Mouse (Mus musculus) liver, postnatal 0 days (tissue): ENCODE measurements around the gene Capn5. TPM values are rescaled to one million over a fixed set of nuclear protein-coding genes. Genes with fewer than 3 reads are reported as not detected.

Source experiments
- ATAC-seq: fragments of 200-750 bp; cut with Nextera tagmentation; 2 replicates; pipeline ENCODE4 v1.8.0; 2017; ENCODE audit warnings: mild to moderate bottlenecking, moderate library complexity
- DNase-seq: peaks from one replicate; pipeline ENCODE4 v3.0.0-alpha.2; 2016
- H3K27ac ChIP-seq: fragments of 300-500 bp; sonication (generic); 2 replicates; pipeline ENCODE4 v1.5.1; 2014; ENCODE audit warnings: antibody characterized with exemption, moderate library complexity, mild to moderate bottlenecking, low read depth
- H3K27me3 ChIP-seq: fragments of 300-500 bp; sonication (generic); 2 replicates; pipeline ENCODE4 v1.6.1; 2014; ENCODE audit warnings: low read length, control low read depth, mixed read lengths; ENCODE audit not compliant: insufficient read depth
- H3K36me3 ChIP-seq: fragments of 300-500 bp; sonication (generic); replicated peaks from 2 replicates; pipeline ENCODE4 v1.6.1; 2014; ENCODE audit warnings: mild to moderate bottlenecking, control low read depth, low read length, moderate library complexity, mixed read lengths; ENCODE audit not compliant: insufficient read depth
- H3K4me1 ChIP-seq: fragments of 300-500 bp; sonication (generic); 2 replicates; pipeline ENCODE4 v1.6.1; 2014; ENCODE audit warnings: antibody characterized with exemption, mild to moderate bottlenecking, control low read depth; ENCODE audit not compliant: insufficient read depth
- H3K4me2 ChIP-seq: fragments of 300-500 bp; sonication (generic); 2 replicates; pipeline ENCODE4 v1.6.1; 2014; ENCODE audit warnings: low read depth, mild to moderate bottlenecking, low read length, moderate library complexity, mixed read lengths
- H3K4me3 ChIP-seq: fragments of 300-500 bp; sonication (generic); 2 replicates; pipeline ENCODE4 v1.5.1; 2014; ENCODE audit warnings: low read depth, low read length
- H3K9ac ChIP-seq: fragments of 300-500 bp; sonication (generic); replicated peaks from 2 replicates; pipeline ENCODE4 v1.6.1; 2014; ENCODE audit warnings: mild to moderate bottlenecking, moderate library complexity
- H3K9me3 ChIP-seq: fragments of 300-500 bp; sonication (generic); 2 replicates; pipeline ENCODE4 v1.6.1; 2016; ENCODE audit warnings: mild to moderate bottlenecking, control low read depth, low read length, mixed read lengths
- CTCF ChIP-seq: sonication (generic); IDR thresholded peaks from 2 replicates; pipeline ENCODE4 v1.5.1; 2016; ENCODE audit warnings: antibody characterized with exemption, low read depth
- EP300 ChIP-seq: IDR thresholded peaks from 2 replicates; pipeline ENCODE4 v1.6.1; 2016; ENCODE audit warnings: antibody characterized with exemption, low read depth, mild to moderate bottlenecking
- WGBS: fragments of 180-500 bp; shearing (Covaris S2); extraction: QIAGEN DNeasy Blood & Tissue Kit; methylation state at CpG from one replicate; pipeline ENCODE4 v1.1.7; 2014; ENCODE audit not compliant: insufficient replicate concordance; 5-methylcytosine and 5-hydroxymethylcytosine counted together
- polyA plus RNA-seq: library from polyadenylated mRNA; unstranded; fragments of >200 nt; fragmentation: Nextera tagmentation; extraction: Ambion mirVana; gene quantifications from 2 replicates; pipeline ENCODE4 v1.2.1, GENCODE M21; 2015

Gene Capn5
- polyA plus RNA-seq, 1 experiment from 2014 or later: 4.4 TPM

DNA sequence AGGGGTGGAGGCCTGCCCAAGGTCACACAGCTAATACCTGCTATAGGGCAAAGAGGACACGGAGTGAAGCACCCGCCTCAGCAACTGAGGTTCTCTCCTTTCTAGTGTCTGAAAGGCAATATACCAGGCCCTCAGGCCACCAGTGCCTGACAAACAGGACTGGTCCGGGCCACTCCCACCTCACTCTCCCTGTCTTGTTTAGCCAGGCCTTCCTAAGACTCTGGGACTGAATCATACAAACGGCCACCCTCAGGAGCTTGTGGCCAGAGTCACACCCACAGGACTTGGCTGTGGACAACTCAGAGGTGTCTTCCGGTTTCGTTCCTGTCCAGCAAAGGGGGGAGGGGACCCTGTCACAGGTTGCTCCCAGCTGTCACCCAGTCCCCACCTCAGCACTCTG is 15.8 kb downstream of the Capn5 start:
- no peak for TF ChIP-seq EP300
- TF ChIP-seq CTCF: no peak
- Histone ChIP-seq H3K9ac (peak overlapping the region; percentile 8; the same call in 1 of the 2 replicates), H3K36me3 (no peaks in the 10 kb centered on the region), H3K4me2 (no peak overlapping the region), H3K27me3 (no peaks in the 10 kb centered on the region), H3K27ac (no peak overlapping the region), H3K9me3 (no peaks in the 10 kb centered on the region), H3K4me1 (peaks cover 51% of the 10 kb centered on the region), H3K4me3 (no peak overlapping the region)
- DNase-seq: no peak
- no peak for ATAC-seq
- 64% methylated on average over 6 of the region's 6 CpGs for WGBS

DNA sequence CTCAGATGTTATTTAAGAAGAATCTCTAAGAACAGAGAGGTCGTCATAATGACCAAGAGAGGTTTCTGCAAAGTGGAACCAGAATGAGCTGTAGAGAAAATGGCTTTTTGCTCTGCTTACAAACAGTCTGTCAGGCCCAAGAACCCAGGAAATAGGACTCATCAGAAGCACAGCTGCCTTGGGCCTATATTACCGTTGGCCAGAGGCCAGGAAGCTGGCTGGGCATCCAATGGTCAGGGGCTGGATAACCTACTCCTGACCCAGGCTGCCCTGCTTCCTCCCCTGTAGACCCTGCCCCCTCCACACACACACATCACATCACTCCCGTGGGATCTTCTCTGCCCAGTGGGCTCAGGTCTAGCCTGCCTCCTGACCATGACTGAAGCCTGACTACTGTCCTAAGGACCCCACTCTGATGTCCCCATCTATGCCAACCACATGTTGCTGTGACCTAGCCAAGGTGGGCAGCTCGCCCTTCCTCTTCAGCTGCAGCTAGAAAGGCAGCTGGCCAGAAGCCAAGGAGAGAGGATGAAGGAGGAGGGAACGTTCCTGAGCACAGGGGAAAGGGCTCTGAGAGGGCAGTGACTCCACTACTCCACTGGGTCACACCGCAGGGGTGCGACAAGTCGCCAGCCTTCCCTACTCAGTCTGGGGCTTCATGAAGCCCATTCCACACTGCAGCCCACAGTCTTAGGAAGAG is 17.9 kb downstream of the Capn5 start:
- ATAC-seq: no peak
- TF ChIP-seq EP300: no peak
- TF ChIP-seq CTCF: no peak
- H3K9ac ChIP-seq: no peak overlapping the region
- no peak overlapping the region for H3K4me3 ChIP-seq
- H3K36me3 ChIP-seq: no peaks in the 10 kb centered on the region
- DNase-seq: no peak
- peaks cover 52% of the 10 kb centered on the region for H3K4me1 ChIP-seq
- no peaks in the 10 kb centered on the region for H3K27me3 ChIP-seq
- no peaks in the 10 kb centered on the region for H3K9me3 ChIP-seq
- H3K4me2 ChIP-seq: no peak overlapping the region
- 54% methylated on average over 8 of the region's 8 CpGs for WGBS
- peak overlapping the region; percentile 57; the same call in 1 of the 2 replicates for H3K27ac ChIP-seq

DNA sequence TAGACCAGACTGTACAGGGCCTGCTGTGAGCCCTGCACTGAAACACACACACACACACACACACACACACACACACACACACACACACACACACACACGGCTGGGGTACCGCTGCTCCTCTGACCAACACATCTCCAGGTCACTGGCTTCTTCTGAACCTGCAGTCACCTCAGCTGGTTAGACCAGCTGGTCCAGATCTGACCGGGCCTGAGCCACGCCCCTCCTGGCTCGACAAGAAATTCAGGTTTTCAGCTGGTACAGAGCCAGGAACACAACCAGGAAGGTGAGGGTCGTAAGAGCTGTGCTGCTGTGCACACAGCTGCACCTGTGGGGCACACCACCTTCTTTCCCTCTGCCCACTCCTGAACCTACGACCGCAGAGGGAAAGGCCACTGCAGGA is 19.6 kb downstream of the Capn5 start:
- TF ChIP-seq EP300 (no peak), CTCF (no peak)
- Histone ChIP-seq H3K4me2 (peak overlapping the region; percentile 39; the same call in 1 of the 2 replicates), H3K9ac (no peak overlapping the region), H3K27me3 (no peaks in the 10 kb centered on the region), H3K27ac (no peak overlapping the region; the same call in 1 of the 2 replicates), H3K9me3 (no peaks in the 10 kb centered on the region), H3K36me3 (no peaks in the 10 kb centered on the region), H3K4me1 (peaks cover 40% of the 10 kb centered on the region), H3K4me3 (peak overlapping the region; percentile 17)
- DNase-seq (no peak), ATAC-seq (no peak)
- WGBS: 54% methylated on average over 7 of the region's 8 CpGs

DNA sequence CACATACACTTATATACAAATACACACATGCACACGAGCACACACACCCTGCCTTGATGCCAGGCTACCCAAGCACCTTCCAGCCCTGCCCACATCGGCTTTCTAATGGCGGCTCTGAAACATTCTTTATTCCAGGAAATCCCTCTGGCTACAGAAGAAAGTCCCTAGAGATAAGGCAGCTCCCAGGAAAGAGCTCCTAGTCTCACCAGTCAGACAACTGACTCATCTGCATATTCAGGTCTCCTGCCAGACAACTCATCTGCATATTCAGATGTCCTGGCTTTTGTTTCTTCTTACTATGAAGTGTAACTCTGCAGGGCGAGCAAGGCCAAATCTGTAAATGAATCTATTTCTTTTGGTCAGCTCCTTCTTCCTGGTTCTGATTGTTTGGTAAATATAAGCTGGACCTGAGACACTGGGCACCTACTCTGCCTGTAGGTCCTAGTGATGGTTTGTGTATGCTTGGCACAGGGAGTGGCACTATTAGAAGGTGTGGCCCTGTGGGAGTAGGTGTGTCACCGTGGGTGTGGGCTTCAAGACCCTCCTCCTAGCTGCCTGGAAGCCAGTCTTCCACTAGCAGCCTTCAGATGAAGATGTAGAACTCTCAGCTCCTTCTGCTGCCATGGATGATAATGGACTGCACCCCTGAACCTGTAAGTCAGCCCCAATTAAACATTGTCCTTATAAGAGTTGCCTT is 20.3 kb downstream of the Capn5 start:
- no peaks in the 10 kb centered on the region for H3K9me3 ChIP-seq
- no peaks in the 10 kb centered on the region for H3K27me3 ChIP-seq
- H3K27ac ChIP-seq: no peak overlapping the region; the same call in 1 of the 2 replicates
- WGBS: 50% methylated on average over 5 of the region's 5 CpGs
- no peak for DNase-seq
- peaks cover 35% of the 10 kb centered on the region for H3K4me1 ChIP-seq
- peak overlapping the region; percentile 38 for H3K4me2 ChIP-seq
- peak overlapping the region; percentile 17 for H3K4me3 ChIP-seq
- TF ChIP-seq CTCF (no peak), EP300 (no peak)
- H3K36me3 ChIP-seq: no peaks in the 10 kb centered on the region
- ATAC-seq: no peak
- no peak overlapping the region for H3K9ac ChIP-seq

DNA sequence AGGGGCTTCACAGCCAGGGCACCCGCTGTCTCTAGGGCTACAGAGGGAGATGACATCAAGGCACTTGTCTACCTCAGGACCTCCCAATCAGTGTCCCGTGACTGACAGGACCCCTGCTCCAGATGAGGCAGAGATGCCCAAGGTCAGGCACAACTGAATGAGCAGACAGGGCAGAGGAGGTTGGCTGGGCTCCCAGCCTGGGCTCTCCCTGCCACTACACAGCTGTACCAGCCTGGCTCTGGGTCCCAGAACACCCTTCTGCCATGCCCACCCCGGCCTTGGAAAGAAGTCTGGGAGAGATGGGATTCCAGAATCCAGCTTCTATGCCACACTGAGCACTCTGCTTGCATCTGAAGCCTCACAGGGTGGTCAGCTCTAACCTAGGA is 21.8 kb downstream of the Capn5 start:
- 41% methylated on average over 2 of the region's 3 CpGs for WGBS
- H3K4me2 ChIP-seq: no peak overlapping the region
- TF ChIP-seq CTCF: no peak
- no peaks in the 10 kb centered on the region for H3K27me3 ChIP-seq
- no peaks in the 10 kb centered on the region for H3K9me3 ChIP-seq
- no peak overlapping the region for H3K4me3 ChIP-seq
- DNase-seq (no peak), ATAC-seq (no peak)
- no peaks in the 10 kb centered on the region for H3K36me3 ChIP-seq
- H3K4me1 ChIP-seq: peaks cover 24% of the 10 kb centered on the region
- H3K9ac ChIP-seq: no peak overlapping the region; the same call in 1 of the 2 replicates
- H3K27ac ChIP-seq: 0 out of 2 replicates have a peak overlapping the region, but pooled peaks have one; percentile 4

DNA sequence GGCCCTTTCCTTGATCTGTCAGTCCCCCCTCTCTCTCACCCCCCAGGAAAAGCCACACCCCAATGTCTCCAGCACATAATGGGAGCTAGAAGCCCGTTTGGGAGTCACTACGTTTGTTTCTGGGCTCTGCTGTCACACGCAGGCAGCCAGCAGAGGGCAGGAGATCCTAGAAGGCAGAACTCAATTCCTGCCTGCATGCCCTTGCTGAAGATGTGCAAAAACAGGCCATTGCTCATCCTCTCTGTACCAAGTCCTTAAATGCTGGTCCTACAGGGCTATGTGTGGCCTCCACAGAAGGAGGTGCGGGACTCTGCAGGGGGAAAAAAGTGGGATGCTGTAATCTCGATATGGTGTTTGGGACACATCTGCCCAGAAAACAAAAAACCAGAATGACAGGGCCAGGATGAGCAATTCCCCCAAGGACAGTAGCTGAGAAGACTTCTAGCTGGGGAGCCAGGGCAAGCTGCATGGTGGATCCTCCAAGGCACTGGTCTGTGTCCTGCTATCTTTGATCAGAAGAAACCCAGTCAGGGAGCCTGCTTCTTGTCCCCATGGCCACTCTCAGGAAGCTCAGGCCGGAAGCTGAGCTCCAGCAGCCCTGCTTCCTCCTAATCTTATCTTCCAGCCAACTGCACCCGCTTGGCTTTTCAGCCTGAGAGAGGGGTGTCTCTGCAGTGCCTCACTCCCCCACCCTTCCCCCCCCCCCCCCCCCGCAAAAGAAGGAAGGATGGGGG is 22.4 kb downstream of the Capn5 start:
- H3K27ac ChIP-seq: peak overlapping the region; percentile 44; the same call in 1 of the 2 replicates
- H3K4me2 ChIP-seq: no peak overlapping the region
- TF ChIP-seq CTCF: peak; percentile 97
- no peak for TF ChIP-seq EP300
- DNase-seq: peak; percentile 82
- no peaks in the 10 kb centered on the region for H3K9me3 ChIP-seq
- no peak overlapping the region; the same call in 1 of the 2 replicates for H3K9ac ChIP-seq
- no peak overlapping the region for H3K4me3 ChIP-seq
- WGBS: 13% methylated on average over 7 of the region's 8 CpGs
- no peaks in the 10 kb centered on the region for H3K27me3 ChIP-seq
- H3K4me1 ChIP-seq: peaks cover 24% of the 10 kb centered on the region
- peak; percentile 68 for ATAC-seq
- H3K36me3 ChIP-seq: no peaks in the 10 kb centered on the region
